Mouse (Mus musculus): ENCODE data around the gene Magi1.

Magi1 gene

GRCm38 (mm10) chr6:94111833-94112232 lies 171.9 kb downstream of the Magi1 start:
- DNase-seq (ENCODE audit: low spot score in 2 of 2): no peak

- DNase-seq (ENCODE audit: low spot score in 2 of 2): no peak
These were observed 176.2 kb downstream of the Magi1 start for GRCm38 (mm10) chr6:94107401-94108107.

GRCm38 (mm10) chr6:94103581-94103980 lies 180.1 kb downstream of the Magi1 start:
- no peak for DNase-seq (ENCODE audit: low spot score in 2 of 2)

GRCm38 (mm10) chr6:94101256-94101655 lies 182.5 kb downstream of the Magi1 start:
- no peak for DNase-seq (ENCODE audit: low spot score in 2 of 2)

- no peak for DNase-seq (ENCODE audit: low spot score in 2 of 2)
These were observed 188.6 kb downstream of the Magi1 start for GRCm38 (mm10) chr6:94094924-94095685.

GRCm38 (mm10) chr6:94092969-94093597 lies 190.6 kb downstream of the Magi1 start:
- no peak for DNase-seq (ENCODE audit: low spot score in 2 of 2)

GRCm38 (mm10) chr6:94092500-94092899 lies 191.2 kb downstream of the Magi1 start:
- DNase-seq (ENCODE audit: low spot score in 2 of 2): no peak

GRCm38 (mm10) chr6:94086855-94087254 lies 196.9 kb downstream of the Magi1 start:
- no peak for DNase-seq (ENCODE audit: low spot score in 2 of 2)

GRCm38 (mm10) chr6:94084752-94085151 lies 199.0 kb downstream of the Magi1 start:
- no peak for DNase-seq (ENCODE audit: low spot score in 2 of 2)

GRCm38 (mm10) chr6:94083459-94083858 lies 200.3 kb downstream of the Magi1 start:
- DNase-seq (ENCODE audit: low spot score in 2 of 2): no peak

- DNase-seq (ENCODE audit: low spot score in 2 of 2): peak; percentile 47 to 77
These were observed 202.7 kb downstream of the Magi1 start for GRCm38 (mm10) chr6:94080933-94081545.

GRCm38 (mm10) chr6:94078934-94079333 lies 204.8 kb downstream of the Magi1 start:
- no peak for DNase-seq (ENCODE audit: low spot score in 2 of 2)

GRCm38 (mm10) chr6:94077013-94077412 lies 206.7 kb downstream of the Magi1 start:
- DNase-seq (ENCODE audit: low spot score in 2 of 2): no peak

GRCm38 (mm10) chr6:94075990-94076389 lies 207.7 kb downstream of the Magi1 start:
- no peak for DNase-seq (ENCODE audit: low spot score in 2 of 2)

GRCm38 (mm10) chr6:94075228-94075627 lies 208.5 kb downstream of the Magi1 start:
- DNase-seq (ENCODE audit: low spot score in 2 of 2): no peak

- no peak for DNase-seq (ENCODE audit: low spot score in 2 of 2)
These were observed 212.0 kb downstream of the Magi1 start for GRCm38 (mm10) chr6:94071676-94072075.

- DNase-seq (ENCODE audit: low spot score in 2 of 2): peak; percentile 25 to 26
These were observed 213.0 kb downstream of the Magi1 start for GRCm38 (mm10) chr6:94070702-94071101.

GRCm38 (mm10) chr6:94069421-94069820 lies 214.3 kb downstream of the Magi1 start:
- DNase-seq (ENCODE audit: low spot score in 2 of 2): no peak

- DNase-seq (ENCODE audit: low spot score in 2 of 2): no peak
These were observed 215.8 kb downstream of the Magi1 start for GRCm38 (mm10) chr6:94067741-94068450.

GRCm38 (mm10) chr6:94064832-94065231 lies 218.9 kb downstream of the Magi1 start:
- DNase-seq (ENCODE audit: low spot score in 2 of 2): no peak

GRCm38 (mm10) chr6:94063542-94063941 lies 220.2 kb downstream of the Magi1 start:
- no peak for DNase-seq (ENCODE audit: low spot score in 2 of 2)
